Mouse (Mus musculus) liver, adult 2 months (tissue): ENCODE measurements around the gene Tigd2. TPM values are rescaled to one million over a fixed set of nuclear protein-coding genes. Genes with fewer than 3 reads are reported as not detected.

Experiments
- DNase-seq: peaks from one replicate; pipeline ENCODE4 v3.0.0-alpha.2; 2011; ENCODE audit warnings: low read depth, low spot score; ENCODE audit errors: extremely low read depth
- H3K27ac ChIP-seq: fragments of 200-500 bp; replicated peaks from 2 replicates; pipeline ENCODE4 v1.5.1; 2012; ENCODE audit warnings: low read depth, mild to moderate bottlenecking, control low read depth, inconsistent platforms, low read length; ENCODE audit not compliant: insufficient read depth
- H3K27me3 ChIP-seq: fragments of 200-500 bp; 2 replicates; pipeline ENCODE4 v1.6.1; 2012; ENCODE audit warnings: mild to moderate bottlenecking, moderate library complexity, low read length, inconsistent platforms; ENCODE audit not compliant: control insufficient read depth, insufficient read depth
- H3K36me3 ChIP-seq: fragments of 200-500 bp; 2 replicates; pipeline ENCODE4 v1.6.1; 2012; ENCODE audit warnings: low read length, inconsistent platforms; ENCODE audit not compliant: control insufficient read depth, insufficient read depth
- H3K4me1 ChIP-seq: fragments of 200-500 bp; 2 replicates; pipeline ENCODE4 v1.6.1; 2011; ENCODE audit warnings: low read length; ENCODE audit not compliant: control insufficient read depth, insufficient read depth
- H3K4me3 ChIP-seq: fragments of 200-500 bp; 2 replicates; pipeline ENCODE4 v1.5.1; 2011; ENCODE audit warnings: low read depth, mild to moderate bottlenecking, control low read depth, low read length, moderate library complexity; ENCODE audit not compliant: insufficient read depth
- H3K79me2 ChIP-seq: fragments of 200-500 bp; 2 replicates; pipeline ENCODE4 v1.6.1; 2012; ENCODE audit warnings: inconsistent platforms, mild to moderate bottlenecking, low read length, moderate library complexity; ENCODE audit not compliant: control insufficient read depth, insufficient read depth
- H3K9ac ChIP-seq: fragments of 200-500 bp; 2 replicates; pipeline ENCODE4 v1.6.1; 2012; ENCODE audit warnings: low read depth, mild to moderate bottlenecking, control low read depth, inconsistent platforms, low read length
- CTCF ChIP-seq: fragments of 200-500 bp; IDR thresholded peaks from 2 replicates; pipeline ENCODE4 v1.5.1; 2011; ENCODE audit warnings: low read depth, low read length, control low read depth
- POLR2A ChIP-seq: fragments of 200-500 bp; IDR thresholded peaks from 2 replicates; pipeline ENCODE4 v1.6.1; 2011; ENCODE audit warnings: low read length, control low read depth; ENCODE audit not compliant: insufficient read depth; ENCODE audit errors: extremely low read depth
- WGBS: fragments of 180-500 bp; shearing (Covaris S2); methylation state at CpG from one replicate; pipeline ENCODE4 v1.1.7; 2018; 5-methylcytosine and 5-hydroxymethylcytosine counted together
- polyA plus RNA-seq: library from polyadenylated mRNA; depleted of rRNA; stranded (reverse); fragments of >200 nt; gene quantifications from 2 replicates; pipeline ENCODE4 v1.2.3, GENCODE M21; 2012; rRNA removed
- total RNA-seq: library from RNA; depleted of rRNA; stranded (reverse); fragments of >200 nt; gene quantifications from 2 replicates; pipeline ENCODE4 v1.2.3, GENCODE M21; 2014; rRNA removed

The Tigd2 gene
- total and polyA plus RNA-seq, 2 experiments, result 2.9 to 10.9 TPM

GRCm38 (mm10) chr6:59233191-59233590 lies 24.5 kb downstream of the Tigd2 start:
- no peak for DNase-seq
- no peaks in the 10 kb centered on the region for H3K4me1 ChIP-seq
- no peak overlapping the region for H3K27ac ChIP-seq
- TF ChIP-seq POLR2A (no peak), CTCF (no peak)
- no peak overlapping the region for H3K9ac ChIP-seq
- no peaks in the 10 kb centered on the region for H3K36me3 ChIP-seq
- no peaks in the 10 kb centered on the region for H3K27me3 ChIP-seq
- no peak overlapping the region for H3K4me3 ChIP-seq
- no peaks in the 10 kb centered on the region for H3K79me2 ChIP-seq

GRCm38 (mm10) chr6:59233651-59234050 lies 25.0 kb downstream of the Tigd2 start:
- Histone ChIP-seq H3K79me2 (no peaks in the 10 kb centered on the region), H3K4me3 (no peak overlapping the region), H3K36me3 (no peaks in the 10 kb centered on the region), H3K9ac (no peak overlapping the region), H3K27me3 (no peaks in the 10 kb centered on the region), H3K27ac (no peak overlapping the region), H3K4me1 (no peaks in the 10 kb centered on the region)
- TF ChIP-seq POLR2A, result no peak
- no peak for TF ChIP-seq CTCF
- DNase-seq, result no peak

GRCm38 (mm10) chr6:59249675-59250074 lies 41.0 kb downstream of the Tigd2 start:
- no peaks in the 10 kb centered on the region for H3K27me3 ChIP-seq
- peak; percentile 49 for DNase-seq
- H3K4me3 ChIP-seq, result no peak overlapping the region
- no peaks in the 10 kb centered on the region for H3K79me2 ChIP-seq
- WGBS, result 21% methylated on average over 2 of the region's 2 CpGs
- H3K9ac ChIP-seq, result no peak overlapping the region
- no peak overlapping the region for H3K27ac ChIP-seq
- H3K4me1 ChIP-seq, result no peaks in the 10 kb centered on the region
- no peaks in the 10 kb centered on the region for H3K36me3 ChIP-seq
- TF ChIP-seq CTCF (peak; percentile 52), POLR2A (no peak)

- DNase-seq, result no peak
- H3K4me1 ChIP-seq, result no peaks in the 10 kb centered on the region
- no peaks in the 10 kb centered on the region for H3K27me3 ChIP-seq
- H3K79me2 ChIP-seq, result no peaks in the 10 kb centered on the region
- no peaks in the 10 kb centered on the region for H3K36me3 ChIP-seq
- no peak for TF ChIP-seq CTCF
- TF ChIP-seq POLR2A, result no peak
- no peak overlapping the region for H3K4me3 ChIP-seq
- H3K27ac ChIP-seq, result no peak overlapping the region
- H3K9ac ChIP-seq, result no peak overlapping the region
Measured at GRCm38 (mm10) chr6:59250536-59250935, 41.9 kb downstream of the Tigd2 start.

- H3K4me1 ChIP-seq, result no peaks in the 10 kb centered on the region
Measured at GRCm38 (mm10) chr6:59255909-59256308, 47.2 kb downstream of the Tigd2 start.

More at GRCm38 (mm10) chr6:59255909-59256308, 47.2 kb downstream of the Tigd2 start:
- peak; percentile 7 for DNase-seq
- H3K27ac ChIP-seq, result no peak overlapping the region
- no peaks in the 10 kb centered on the region for H3K79me2 ChIP-seq
- no peak for TF ChIP-seq POLR2A
- TF ChIP-seq CTCF, result no peak
- H3K4me3 ChIP-seq, result no peak overlapping the region
- no peaks in the 10 kb centered on the region for H3K36me3 ChIP-seq
- H3K27me3 ChIP-seq, result no peaks in the 10 kb centered on the region
- WGBS, result 41% methylated on average over 1 of the region's 1 CpGs
- no peak overlapping the region for H3K9ac ChIP-seq

Other genes starting within 250 kb of the Tigd2 start
- 42.5 and 48.3 TPM in 2 replicates for gene Fam13a, start 184.3 kb upstream of the Tigd2 start, total RNA-seq
- gene Fam13a, start 184.3 kb upstream of the Tigd2 start, polyA plus RNA-seq, result 3.2 and 3.4 TPM in 2 replicates
- 26.9 and 33.4 TPM in 2 replicates for gene Gprin3, start 217.4 kb downstream of the Tigd2 start, total RNA-seq
- 1.6 and 1.9 TPM in 2 replicates for gene Gprin3, start 217.4 kb downstream of the Tigd2 start, polyA plus RNA-seq